Mouse (Mus musculus): ENCODE results near the gene Ptp4a2.

DNA sequence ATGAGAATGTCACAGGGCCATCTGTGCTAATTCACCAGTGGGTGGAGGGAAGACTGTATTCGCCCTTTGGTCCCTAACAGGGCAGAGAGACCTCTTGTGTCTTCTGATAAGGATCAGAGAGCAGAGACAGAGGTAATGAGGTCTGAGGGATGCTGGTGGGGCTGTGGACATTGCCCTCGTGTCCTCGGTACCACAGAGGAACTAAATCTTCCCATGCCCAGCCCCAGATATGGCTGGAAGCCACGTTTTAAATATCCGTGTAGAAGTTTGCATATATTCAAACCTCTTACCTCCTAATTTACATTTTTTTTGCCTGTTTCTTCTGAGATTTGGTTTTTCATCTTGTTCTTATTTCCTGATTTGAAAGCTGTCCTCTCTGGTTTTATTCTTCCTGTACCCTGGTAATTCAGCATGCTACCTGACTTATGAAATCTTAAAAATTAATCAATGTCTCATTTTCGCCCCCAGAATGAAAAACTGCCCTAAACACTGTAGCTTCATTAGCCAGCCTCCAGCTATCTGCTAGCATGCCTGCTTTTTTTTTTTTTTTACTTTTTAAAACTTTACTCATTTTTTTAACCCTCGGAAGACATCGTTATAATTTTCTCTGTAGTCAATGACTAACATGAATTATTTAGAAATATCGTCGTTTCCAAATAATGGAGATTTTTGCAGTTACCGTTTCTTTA is 67.1 kb downstream of the Ptp4a2 start:
- TF ChIP-seq CTCF (IDR thresholded peaks at IDR 0.05; ENCODE audit: low read depth, low read length), result no peak
- TF ChIP-seq GATA1 (IDR thresholded peaks at IDR 0.05; ENCODE audit: borderline replicate concordance, low read length), result no peak
- no peak for TF ChIP-seq TAL1 (conservative IDR thresholded peaks at IDR 0.05; ENCODE audit: low read depth, low read length)
- TF ChIP-seq POLR2AphosphoS5 (IDR thresholded peaks at IDR 0.05; ENCODE audit: insufficient replicate concordance, low read depth, low read length), result no peak
- no peak for TF ChIP-seq GATA2 (IDR thresholded peaks at IDR 0.05; ENCODE audit: borderline replicate concordance, low read depth, low read length)
